Mouse (Mus musculus) ES-Bruce4 (cell line): ENCODE results near the gene Ap2b1. TPM values are rescaled to one million over a fixed set of nuclear protein-coding genes. Genes with fewer than 3 reads are reported as not detected.

Experiments used
- H3K27ac ChIP-seq: 2 replicates; pipeline ENCODE4 v1.5.1; 2012; ENCODE audit warnings: low read length, inconsistent platforms; ENCODE audit not compliant: insufficient read depth
- H3K27me3 ChIP-seq: 2 replicates; pipeline ENCODE4 v1.6.1; 2012; ENCODE audit warnings: mild to moderate bottlenecking, low read length, inconsistent platforms; ENCODE audit not compliant: control insufficient read depth, poor library complexity, insufficient read depth, severe bottlenecking
- H3K36me3 ChIP-seq: 2 replicates; pipeline ENCODE4 v1.6.1; 2012; ENCODE audit warnings: inconsistent platforms, mild to moderate bottlenecking, low read length, moderate library complexity; ENCODE audit not compliant: control insufficient read depth, poor library complexity, insufficient read depth, severe bottlenecking
- H3K4me1 ChIP-seq: one replicate; pipeline ENCODE4 v1.8.1; 2011; ENCODE audit warnings: low read length; ENCODE audit not compliant: control insufficient read depth, insufficient read depth
- H3K4me3 ChIP-seq: 2 replicates; pipeline ENCODE4 v1.5.1; 2011; ENCODE audit warnings: low read depth, mild to moderate bottlenecking, low read length
- H3K9ac ChIP-seq: 2 replicates; pipeline ENCODE4 v1.6.1; 2012; ENCODE audit warnings: low read depth, mild to moderate bottlenecking, inconsistent platforms; ENCODE audit not compliant: poor library complexity, severe bottlenecking
- H3K9me3 ChIP-seq: replicated peaks from 2 replicates; pipeline ENCODE4 v1.6.1; 2012; ENCODE audit warnings: mild to moderate bottlenecking, low read length, inconsistent platforms; ENCODE audit not compliant: control insufficient read depth, poor library complexity, insufficient read depth, severe bottlenecking
- CTCF ChIP-seq: IDR thresholded peaks from one replicate; pipeline ENCODE4 v1.8.1; 2011; ENCODE audit warnings: low read depth, low read length
- EP300 ChIP-seq: IDR thresholded peaks from 2 replicates; pipeline ENCODE4 v1.6.1; 2011; ENCODE audit warnings: low read depth, low read length; ENCODE audit not compliant: insufficient read depth
- POLR2A ChIP-seq: IDR thresholded peaks from one replicate; pipeline ENCODE4 v1.8.1; 2011; ENCODE audit warnings: low read length; ENCODE audit not compliant: insufficient read depth
- polyA plus RNA-seq: library from polyadenylated mRNA; stranded (reverse); fragments of >200 nt; gene quantifications from 2 replicates; pipeline ENCODE4 v1.2.4, GENCODE M21; 2011; ENCODE audit warnings: low read depth; ENCODE audit not compliant: missing spikeins, insufficient read depth, insufficient read length

The Ap2b1 gene
- polyA plus RNA-seq, 1 experiment = 196 TPM

DNA sequence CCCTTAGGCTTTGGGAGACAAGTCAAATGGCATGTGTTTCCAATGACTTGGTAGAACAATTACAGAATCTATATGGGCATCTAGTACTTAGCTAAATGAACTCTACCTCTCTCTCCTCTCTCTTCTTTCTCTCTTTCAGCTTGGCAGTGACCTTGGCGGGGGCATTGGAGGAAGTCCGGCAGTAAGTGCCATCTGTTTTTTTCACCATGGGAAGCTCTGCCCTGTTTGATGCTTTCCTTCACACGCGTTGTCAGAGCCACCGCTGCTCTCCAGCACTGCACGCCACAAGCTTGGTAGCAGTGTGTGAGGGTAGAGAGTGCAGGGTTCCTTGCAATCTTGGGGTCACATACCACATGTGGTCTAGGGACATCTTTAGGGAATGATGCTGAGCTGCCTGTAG, 65.8 kb downstream of the Ap2b1 start:
- no peak overlapping the region for H3K27ac ChIP-seq
- H3K4me3 ChIP-seq = no peak overlapping the region
- TF ChIP-seq POLR2A = no peak
- no peaks in the 10 kb centered on the region for H3K27me3 ChIP-seq
- no peak overlapping the region for H3K9ac ChIP-seq
- no peaks in the 10 kb centered on the region for H3K9me3 ChIP-seq
- no peaks in the 10 kb centered on the region for H3K4me1 ChIP-seq
- H3K36me3 ChIP-seq = peaks cover 26% of the 10 kb centered on the region

DNA sequence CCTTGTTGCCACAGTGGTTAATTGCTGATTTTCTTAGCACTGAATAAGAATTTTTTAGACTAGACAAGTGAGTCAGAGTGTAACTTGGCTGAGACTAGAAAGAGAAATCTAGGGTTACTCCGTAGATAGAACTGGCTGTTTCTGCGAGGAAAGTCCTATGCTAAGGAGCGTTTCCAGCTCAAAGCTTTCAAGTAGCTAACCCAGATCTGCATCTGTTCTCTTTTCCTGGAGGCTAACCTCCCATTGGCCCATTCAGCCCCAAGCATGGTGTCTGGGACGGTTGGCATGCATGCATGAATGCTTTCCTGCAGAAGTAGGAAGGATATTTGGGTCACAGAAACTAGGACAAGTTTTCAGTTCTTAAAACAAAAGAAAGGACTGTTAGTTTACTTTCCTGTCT, 72.4 kb downstream of the Ap2b1 start:
- TF ChIP-seq POLR2A (no peak), CTCF (no peak), EP300 (no peak)
- Histone ChIP-seq H3K27ac (no peak overlapping the region), H3K36me3 (peaks cover 30% of the 10 kb centered on the region), H3K4me3 (no peak overlapping the region), H3K9ac (no peak overlapping the region), H3K9me3 (no peaks in the 10 kb centered on the region), H3K4me1 (no peaks in the 10 kb centered on the region), H3K27me3 (no peaks in the 10 kb centered on the region)

DNA sequence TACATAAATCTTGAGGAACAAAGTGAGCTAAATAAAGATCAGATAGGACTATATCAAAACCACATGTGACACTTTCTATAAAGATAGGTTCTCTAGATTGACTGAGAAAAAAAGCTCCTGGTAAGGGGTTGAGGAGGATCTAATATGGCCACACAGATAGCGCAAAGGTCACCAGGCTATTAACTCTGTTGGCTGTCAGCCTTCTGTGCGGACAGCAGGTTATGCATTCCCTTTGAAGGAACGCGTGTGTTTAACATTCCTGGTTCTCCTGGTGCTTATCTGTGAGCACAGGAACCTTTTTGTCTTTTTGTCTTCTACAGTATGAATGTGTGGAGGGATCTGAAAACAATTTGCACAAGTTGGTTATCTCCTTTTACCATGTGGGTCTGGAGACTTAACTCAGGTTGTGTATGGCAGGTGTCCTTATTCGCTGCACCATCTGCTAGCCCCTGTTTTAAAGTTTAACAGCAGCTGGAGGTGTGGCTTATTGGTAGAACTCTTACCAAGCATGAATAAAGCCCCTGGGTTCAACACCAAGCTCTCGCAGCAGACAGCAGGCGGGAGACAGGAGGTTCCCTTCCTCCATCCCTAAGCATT, 81.0 kb downstream of the Ap2b1 start:
- peaks cover 2% of the 10 kb centered on the region for H3K36me3 ChIP-seq
- no peaks in the 10 kb centered on the region for H3K4me1 ChIP-seq
- H3K4me3 ChIP-seq = no peak overlapping the region
- H3K9me3 ChIP-seq = 0 out of 2 replicates have a peak, but pooled peaks cover 3% of the 10 kb centered on the region
- H3K27ac ChIP-seq = no peak overlapping the region
- TF ChIP-seq CTCF (no peak), EP300 (no peak), POLR2A (no peak)
- no peaks in the 10 kb centered on the region for H3K27me3 ChIP-seq
- no peak overlapping the region for H3K9ac ChIP-seq

DNA sequence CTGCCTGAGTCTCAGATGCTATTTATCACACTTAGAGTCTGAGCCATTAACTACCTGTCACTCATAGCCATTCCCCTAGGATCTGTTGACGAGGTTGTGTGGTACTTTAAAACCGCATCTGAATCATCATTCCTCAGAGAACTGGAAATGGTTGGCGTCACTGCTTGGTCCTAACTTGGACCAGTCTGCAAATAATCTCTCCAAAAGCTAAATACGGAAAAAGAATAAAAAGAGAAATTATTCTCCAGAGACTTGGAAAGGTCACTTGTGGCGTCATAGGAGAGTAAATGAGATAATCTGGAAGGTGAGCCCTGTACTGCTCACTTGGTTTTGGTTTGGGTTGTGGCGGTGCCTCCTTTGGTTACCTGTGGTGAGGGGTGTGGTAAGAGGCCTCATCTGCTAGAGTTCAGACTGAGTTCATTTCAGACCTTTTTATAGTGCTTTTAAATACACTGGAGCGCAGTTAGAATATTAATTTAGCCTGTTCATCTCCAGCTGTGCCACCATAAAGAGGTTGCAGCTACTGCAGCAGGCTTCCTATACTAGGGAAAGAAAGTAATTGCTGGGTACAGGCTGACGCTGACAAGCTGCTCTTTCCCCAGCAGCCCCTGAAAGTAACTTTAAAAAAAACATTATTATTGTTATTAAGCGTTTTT, 84.2 kb downstream of the Ap2b1 start:
- no peaks in the 10 kb centered on the region; the same call in none of the 2 replicates for H3K36me3 ChIP-seq
- 0 out of 2 replicates have a peak, but pooled peaks cover 3% of the 10 kb centered on the region for H3K9me3 ChIP-seq
- no peak overlapping the region for H3K4me3 ChIP-seq
- no peaks in the 10 kb centered on the region for H3K4me1 ChIP-seq
- H3K9ac ChIP-seq = no peak overlapping the region
- H3K27ac ChIP-seq = no peak overlapping the region
- no peak for TF ChIP-seq CTCF
- no peak for TF ChIP-seq POLR2A
- no peak for TF ChIP-seq EP300
- no peaks in the 10 kb centered on the region for H3K27me3 ChIP-seq

DNA sequence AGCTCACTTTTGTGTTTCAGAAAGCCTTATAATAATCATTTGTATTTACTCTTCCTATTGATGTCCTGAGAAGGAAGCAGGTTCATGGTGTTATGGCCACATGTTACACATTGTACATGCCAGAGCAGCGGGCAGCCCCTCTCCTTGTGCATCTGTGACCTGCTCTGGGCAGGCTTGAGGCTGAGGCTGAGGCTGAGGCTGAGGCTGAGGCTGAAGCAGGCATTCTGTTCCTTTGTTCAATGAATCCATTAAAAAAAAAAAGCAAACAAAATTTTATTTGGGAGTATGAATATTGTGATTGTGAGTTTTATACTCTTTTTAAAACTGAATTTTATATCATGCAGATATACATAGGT, 84.7 kb downstream of the Ap2b1 start:
- Histone ChIP-seq H3K4me1 (no peaks in the 10 kb centered on the region), H3K9ac (no peak overlapping the region), H3K4me3 (no peak overlapping the region), H3K9me3 (0 out of 2 replicates have a peak, but pooled peaks cover 3% of the 10 kb centered on the region), H3K36me3 (no peaks in the 10 kb centered on the region; the same call in none of the 2 replicates), H3K27me3 (no peaks in the 10 kb centered on the region), H3K27ac (no peak overlapping the region)
- TF ChIP-seq POLR2A (no peak), CTCF (no peak), EP300 (no peak)

DNA sequence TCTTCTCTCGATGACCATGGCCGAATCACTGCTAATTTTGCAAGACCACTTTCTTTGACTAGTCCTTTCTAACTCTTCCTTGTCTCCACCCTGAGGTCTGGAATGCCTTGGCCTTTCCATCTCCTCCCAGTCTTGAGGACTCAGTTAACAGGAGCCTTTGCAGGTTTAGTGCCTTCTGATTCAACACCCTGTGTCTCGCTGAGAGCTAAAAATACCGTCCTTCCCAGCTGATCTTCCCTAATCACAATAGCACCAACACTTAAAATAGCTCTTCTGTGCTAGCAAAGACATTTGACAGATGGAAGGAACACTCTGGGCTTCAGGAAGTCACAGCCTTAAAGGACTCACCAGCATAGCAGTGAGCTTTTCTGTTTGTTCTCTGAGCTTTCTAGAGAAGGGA, 94.2 kb downstream of the Ap2b1 start:
- Histone ChIP-seq H3K27ac (no peak overlapping the region), H3K36me3 (peaks cover 24% of the 10 kb centered on the region)

More for the DNA sequence above, 94.2 kb downstream of the Ap2b1 start:
- TF ChIP-seq CTCF = no peak
- no peak for TF ChIP-seq POLR2A
- no peak for TF ChIP-seq EP300
- no peak overlapping the region for H3K4me3 ChIP-seq
- no peaks in the 10 kb centered on the region; the same call in 1 of the 2 replicates for H3K9me3 ChIP-seq
- H3K9ac ChIP-seq = no peak overlapping the region
- H3K4me1 ChIP-seq = no peaks in the 10 kb centered on the region
- no peaks in the 10 kb centered on the region for H3K27me3 ChIP-seq
